Mouse (Mus musculus) liver, postnatal 0 days (tissue): ENCODE results near the gene Tmem72. TPM values are rescaled to one million over a fixed set of nuclear protein-coding genes. Genes with fewer than 3 reads are reported as not detected.

ENCODE experiments used
- ATAC-seq: fragments of 200-750 bp; cut with Nextera tagmentation; 2 replicates; pipeline ENCODE4 v1.8.0; 2017; ENCODE audit warnings: mild to moderate bottlenecking, moderate library complexity
- DNase-seq: peaks from one replicate; pipeline ENCODE4 v3.0.0-alpha.2; 2016
- H3K27ac ChIP-seq: fragments of 300-500 bp; sonication (generic); 2 replicates; pipeline ENCODE4 v1.5.1; 2014; ENCODE audit warnings: antibody characterized with exemption, moderate library complexity, mild to moderate bottlenecking, low read depth
- H3K27me3 ChIP-seq: fragments of 300-500 bp; sonication (generic); 2 replicates; pipeline ENCODE4 v1.6.1; 2014; ENCODE audit warnings: low read length, control low read depth, mixed read lengths; ENCODE audit not compliant: insufficient read depth
- H3K36me3 ChIP-seq: fragments of 300-500 bp; sonication (generic); replicated peaks from 2 replicates; pipeline ENCODE4 v1.6.1; 2014; ENCODE audit warnings: mild to moderate bottlenecking, control low read depth, low read length, moderate library complexity, mixed read lengths; ENCODE audit not compliant: insufficient read depth
- H3K4me1 ChIP-seq: fragments of 300-500 bp; sonication (generic); 2 replicates; pipeline ENCODE4 v1.6.1; 2014; ENCODE audit warnings: antibody characterized with exemption, mild to moderate bottlenecking, control low read depth; ENCODE audit not compliant: insufficient read depth
- H3K4me2 ChIP-seq: fragments of 300-500 bp; sonication (generic); 2 replicates; pipeline ENCODE4 v1.6.1; 2014; ENCODE audit warnings: low read depth, mild to moderate bottlenecking, low read length, moderate library complexity, mixed read lengths
- H3K4me3 ChIP-seq: fragments of 300-500 bp; sonication (generic); 2 replicates; pipeline ENCODE4 v1.5.1; 2014; ENCODE audit warnings: low read depth, low read length
- H3K9ac ChIP-seq: fragments of 300-500 bp; sonication (generic); replicated peaks from 2 replicates; pipeline ENCODE4 v1.6.1; 2014; ENCODE audit warnings: mild to moderate bottlenecking, moderate library complexity
- H3K9me3 ChIP-seq: fragments of 300-500 bp; sonication (generic); 2 replicates; pipeline ENCODE4 v1.6.1; 2016; ENCODE audit warnings: mild to moderate bottlenecking, control low read depth, low read length, mixed read lengths
- CTCF ChIP-seq: sonication (generic); IDR thresholded peaks from 2 replicates; pipeline ENCODE4 v1.5.1; 2016; ENCODE audit warnings: antibody characterized with exemption, low read depth
- EP300 ChIP-seq: IDR thresholded peaks from 2 replicates; pipeline ENCODE4 v1.6.1; 2016; ENCODE audit warnings: antibody characterized with exemption, low read depth, mild to moderate bottlenecking
- WGBS: fragments of 180-500 bp; shearing (Covaris S2); extraction: QIAGEN DNeasy Blood & Tissue Kit; methylation state at CpG from one replicate; pipeline ENCODE4 v1.1.7; 2014; ENCODE audit not compliant: insufficient replicate concordance; 5-methylcytosine and 5-hydroxymethylcytosine counted together
- polyA plus RNA-seq: library from polyadenylated mRNA; unstranded; fragments of >200 nt; fragmentation: Nextera tagmentation; extraction: Ambion mirVana; gene quantifications from 2 replicates; pipeline ENCODE4 v1.2.1, GENCODE M21; 2015

Gene Tmem72
- polyA plus RNA-seq, 1 experiment from 2014 or later = not detected

GRCm38 (mm10) chr6:116649811-116650210 lies 66.9 kb downstream of the Tmem72 start:
- Histone ChIP-seq H3K27me3 (no peaks in the 10 kb centered on the region), H3K27ac (peak overlapping the region; percentile 95), H3K9me3 (no peaks in the 10 kb centered on the region), H3K4me2 (no peak overlapping the region), H3K4me1 (peaks cover 14% of the 10 kb centered on the region), H3K9ac (0 out of 2 replicates have a peak overlapping the region, but pooled peaks have one; percentile 26), H3K36me3 (no peaks in the 10 kb centered on the region; the same call in 1 of the 2 replicates), H3K4me3 (no peak overlapping the region)
- no peak for TF ChIP-seq CTCF
- whole genome bisulfite sequencing = 45% methylated on average over 7 of the region's 7 CpGs
- DNase-seq (no peak), ATAC-seq (no peak)

- no peak overlapping the region for H3K4me3 ChIP-seq
- no peak overlapping the region for H3K9ac ChIP-seq
- H3K4me2 ChIP-seq = no peak overlapping the region
- TF ChIP-seq CTCF = no peak
- no peak for TF ChIP-seq EP300
- ATAC-seq = no peak
- no peak for DNase-seq
- peaks cover 18% of the 10 kb centered on the region for H3K4me1 ChIP-seq
- no peak overlapping the region for H3K27ac ChIP-seq
- no peaks in the 10 kb centered on the region for H3K27me3 ChIP-seq
- 71% methylated on average over 12 of the region's 12 CpGs for WGBS
- H3K36me3 ChIP-seq = no peaks in the 10 kb centered on the region; the same call in 1 of the 2 replicates
- no peaks in the 10 kb centered on the region for H3K9me3 ChIP-seq
Measured at GRCm38 (mm10) chr6:116647763-116648162, 69.0 kb downstream of the Tmem72 start.

GRCm38 (mm10) chr6:116644335-116644734 lies 72.4 kb downstream of the Tmem72 start:
- H3K36me3 ChIP-seq = no peaks in the 10 kb centered on the region; the same call in 1 of the 2 replicates
- H3K9me3 ChIP-seq = no peaks in the 10 kb centered on the region
- H3K27ac ChIP-seq = no peak overlapping the region
- 36% methylated on average over 3 of the region's 3 CpGs for WGBS
- TF ChIP-seq CTCF (no peak), EP300 (no peak)
- H3K4me2 ChIP-seq = no peak overlapping the region
- DNase-seq = no peak
- no peaks in the 10 kb centered on the region for H3K27me3 ChIP-seq
- ATAC-seq = 0 out of 2 replicates have a peak, but pooled peaks have one; percentile 16
- H3K4me1 ChIP-seq = peaks cover 12% of the 10 kb centered on the region
- H3K9ac ChIP-seq = no peak overlapping the region
- H3K4me3 ChIP-seq = no peak overlapping the region

- Histone ChIP-seq H3K4me3 (no peak overlapping the region), H3K36me3 (no peaks in the 10 kb centered on the region; the same call in 1 of the 2 replicates), H3K27ac (no peak overlapping the region), H3K4me2 (no peak overlapping the region), H3K27me3 (no peaks in the 10 kb centered on the region), H3K9ac (no peak overlapping the region), H3K4me1 (peaks cover 14% of the 10 kb centered on the region), H3K9me3 (no peaks in the 10 kb centered on the region)
- TF ChIP-seq EP300 (no peak), CTCF (no peak)
- no peak for DNase-seq
- ATAC-seq = no peak
- WGBS = 54% methylated on average over 4 of the region's 4 CpGs
Measured at GRCm38 (mm10) chr6:116643881-116644280, 72.8 kb downstream of the Tmem72 start.

- Histone ChIP-seq H3K4me2 (no peak overlapping the region), H3K4me3 (no peak overlapping the region), H3K27me3 (no peaks in the 10 kb centered on the region), H3K4me1 (peaks cover 17% of the 10 kb centered on the region), H3K9me3 (no peaks in the 10 kb centered on the region), H3K27ac (no peak overlapping the region), H3K36me3 (no peaks in the 10 kb centered on the region; the same call in 1 of the 2 replicates), H3K9ac (no peak overlapping the region)
- no peak for TF ChIP-seq EP300
- TF ChIP-seq CTCF = no peak
- no peak for ATAC-seq
- no peak for DNase-seq
- WGBS = 82% methylated on average over 11 of the region's 11 CpGs
Measured at GRCm38 (mm10) chr6:116642942-116643341, 73.8 kb downstream of the Tmem72 start.

- peaks cover 36% of the 10 kb centered on the region for H3K4me1 ChIP-seq
- ATAC-seq = no peak
Measured at GRCm38 (mm10) chr6:116639663-116640062, 77.0 kb downstream of the Tmem72 start.

GRCm38 (mm10) chr6:116638871-116639270 lies 77.8 kb downstream of the Tmem72 start:
- DNase-seq = no peak
- no peaks in the 10 kb centered on the region; the same call in 1 of the 2 replicates for H3K36me3 ChIP-seq
- no peak overlapping the region for H3K4me2 ChIP-seq
- peaks cover 36% of the 10 kb centered on the region for H3K4me1 ChIP-seq
- no peaks in the 10 kb centered on the region for H3K27me3 ChIP-seq
- no peaks in the 10 kb centered on the region for H3K9me3 ChIP-seq
- no peak for ATAC-seq
- TF ChIP-seq CTCF = no peak
- TF ChIP-seq EP300 = no peak
- peak overlapping the region; percentile 39; the same call in 1 of the 2 replicates for H3K27ac ChIP-seq
- no peak overlapping the region for H3K4me3 ChIP-seq
- WGBS = 75% methylated on average over 2 of the region's 2 CpGs
- H3K9ac ChIP-seq = no peak overlapping the region

More at GRCm38 (mm10) chr6:116639663-116640062, 77.0 kb downstream of the Tmem72 start:
- TF ChIP-seq CTCF (no peak), EP300 (no peak)
- Histone ChIP-seq H3K27ac (peak overlapping the region; percentile 39; the same call in 1 of the 2 replicates), H3K27me3 (no peaks in the 10 kb centered on the region), H3K9ac (no peak overlapping the region), H3K9me3 (no peaks in the 10 kb centered on the region), H3K36me3 (no peaks in the 10 kb centered on the region; the same call in 1 of the 2 replicates), H3K4me2 (no peak overlapping the region), H3K4me3 (no peak overlapping the region)
- WGBS = 51% methylated on average over 2 of the region's 2 CpGs
- DNase-seq = no peak
